Mouse (Mus musculus): Measurements from ENCODE around the gene Psmd10. TPM values are rescaled to one million over a fixed set of nuclear protein-coding genes. Genes with fewer than 3 reads are reported as not detected.

Gene Psmd10
- polyA plus RNA-seq, 1 experiment from 2014 or later: 48.1 TPM

GRCm38 (mm10) chrX:140903487-140903886 lies 53.0 kb downstream of the Psmd10 start:
- Histone ChIP-seq H3K27ac (replicated peaks; ENCODE audit: low read depth, low read length) (no peak overlapping the region), H3K4me2 (ENCODE audit: low read depth, severe bottlenecking) (no peak overlapping the region), H3K27me3 (ENCODE audit: control insufficient read depth, insufficient read depth, low read length) (no peaks in the 10 kb centered on the region), H3K36me3 (ENCODE audit: control insufficient read depth, insufficient read depth, low read length) (no peaks in the 10 kb centered on the region), H3K4me1 (ENCODE audit: control insufficient read depth, insufficient read depth, low read length) (no peaks in the 10 kb centered on the region), H3K4me3 (ENCODE audit: low read depth, low read length) (no peak overlapping the region), H3K9me3 (ENCODE audit: control insufficient read depth, low read length) (no peaks in the 10 kb centered on the region), H3K9ac (ENCODE audit: low read length) (no peak overlapping the region)
- 88% methylated on average over 3 of the region's 3 CpGs for WGBS
- no peak for ATAC-seq (ENCODE audit: insufficient number of reproducible peaks, low FRiP score, low TSS enrichment, low read depth)
- DNase-seq (ENCODE audit: low spot score): no peak

Other genes with a start within 250 kb of the Psmd10 start
- gene Tex13b, start 143.3 kb downstream of the Psmd10 start, polyA plus RNA-seq (2014; fragmentation: Nextera tagmentation; extraction: Ambion mirVana): not detected in 2 replicates
- 0.11 TPM in 1 of 2 replicates, not detected in the other for gene Vsig1, start 49.1 kb downstream of the Psmd10 start, polyA plus RNA-seq (2014; fragmentation: Nextera tagmentation; extraction: Ambion mirVana)
- 14.2 and 15.3 TPM in 2 replicates for gene Atg4a, start 179 bp upstream of the Psmd10 start, polyA plus RNA-seq (2014; fragmentation: Nextera tagmentation; extraction: Ambion mirVana)

Data from limb, embryonic 11.5 days (tissue).